Mouse (Mus musculus) liver, embryonic 14.5 days (tissue): ENCODE measurements around the gene Col4a6. TPM values are rescaled to one million over a fixed set of nuclear protein-coding genes. Genes with fewer than 3 reads are reported as not detected.

ENCODE experiments used
- ATAC-seq: fragments of 200-750 bp; cut with Nextera tagmentation; 2 replicates; pipeline ENCODE4 v1.8.0; 2017; ENCODE audit warnings: moderate number of reproducible peaks, mild to moderate bottlenecking, moderate library complexity; ENCODE audit not compliant: insufficient read depth
- DNase-seq, 3 experiments: peaks; one replicate each; pipeline ENCODE4 v3.0.0-alpha.2; 2012 to 2013; ENCODE audit warnings: low read depth in 3 of 3, low spot score in 3 of 3
- H3K27ac ChIP-seq: fragments of 300-500 bp; sonication (generic); 2 replicates; pipeline ENCODE4 v1.5.1; 2014; ENCODE audit warnings: moderate library complexity, mild to moderate bottlenecking, control low read depth, inconsistent platforms
- H3K27me3 ChIP-seq: fragments of 300-500 bp; sonication (generic); 2 replicates; pipeline ENCODE4 v1.6.1; 2014; ENCODE audit warnings: mild to moderate bottlenecking, low read length, moderate library complexity; ENCODE audit not compliant: control insufficient read depth, insufficient read depth
- H3K36me3 ChIP-seq: fragments of 300-500 bp; sonication (generic); replicated peaks from 2 replicates; pipeline ENCODE4 v1.6.1; 2014; ENCODE audit warnings: low read depth; ENCODE audit not compliant: control insufficient read depth, insufficient read depth
- H3K4me1 ChIP-seq, 2 experiments: fragments of 200-500 bp in 1 of 2; fragments of 300-500 bp in 1 of 2; sonication (generic) in 1 of 2; replicated peaks; 2 replicates each; pipeline ENCODE4 v1.6.1; 2012 to 2014; ENCODE audit warnings: antibody characterized with exemption in 1 of 2, inconsistent platforms in 1 of 2, low read length in 1 of 2; ENCODE audit not compliant: control insufficient read depth in 2 of 2, insufficient read depth in 2 of 2
- H3K4me2 ChIP-seq: fragments of 300-500 bp; sonication (generic); 2 replicates; pipeline ENCODE4 v1.6.1; 2014; ENCODE audit warnings: low read depth, mild to moderate bottlenecking, control low read depth, moderate library complexity
- H3K4me3 ChIP-seq, 2 experiments: fragments of 200-500 bp in 1 of 2; fragments of 300-500 bp in 1 of 2; sonication (generic) in 1 of 2; 2 replicates each; pipeline ENCODE4 v1.5.1; 2012 to 2014; ENCODE audit warnings: low read depth in 2 of 2, low read length in 2 of 2, mild to moderate bottlenecking in 2 of 2, control low read depth in 1 of 2, inconsistent platforms in 1 of 2, moderate library complexity in 1 of 2; ENCODE audit not compliant: insufficient read depth in 1 of 2
- H3K9ac ChIP-seq: fragments of 300-500 bp; sonication (generic); replicated peaks from 2 replicates; pipeline ENCODE4 v1.6.1; 2014; ENCODE audit warnings: mild to moderate bottlenecking, control low read depth, moderate library complexity
- H3K9me3 ChIP-seq: fragments of 300-500 bp; sonication (generic); 2 replicates; pipeline ENCODE4 v1.6.1; 2016; ENCODE audit warnings: low read length, mixed read lengths; ENCODE audit not compliant: control insufficient read depth
- CTCF ChIP-seq: IDR thresholded peaks from 2 replicates; pipeline ENCODE4 v1.5.1; 2016; ENCODE audit warnings: antibody characterized with exemption, low read depth, control low read depth
- EP300 ChIP-seq: IDR thresholded peaks from 2 replicates; pipeline ENCODE4 v1.6.1; 2016; ENCODE audit warnings: antibody characterized with exemption, low read depth
- WGBS: fragments of 180-500 bp; shearing (Covaris S2); extraction: QIAGEN DNeasy Blood & Tissue Kit; methylation state at CpG from one replicate; pipeline ENCODE4 v1.1.7; 2014; ENCODE audit not compliant: insufficient replicate concordance; 5-methylcytosine and 5-hydroxymethylcytosine counted together
- polyA plus RNA-seq, 2 experiments: library from polyadenylated mRNA; depleted of rRNA in 1 of 2; stranded (reverse) in 1 of 2; unstranded in 1 of 2; fragments of >200 nt; fragmentation: Nextera tagmentation in 1 of 2; extraction: Ambion mirVana in 1 of 2; gene quantifications; 2 replicates each; pipeline versions ENCODE4 v1.2.1 to v1.2.3; 2012 to 2014

The Col4a6 gene
- polyA plus RNA-seq, 2 experiments = 0.03 to 0.16 TPM

- Histone ChIP-seq H3K9ac (no peak overlapping the region), H3K36me3 (no peaks in the 10 kb centered on the region), H3K4me1 (no peaks in the 10 kb centered on the region), H3K27ac (no peak overlapping the region), H3K9me3 (no peaks in the 10 kb centered on the region), H3K4me2 (no peak overlapping the region), H3K27me3 (no peaks in the 10 kb centered on the region), H3K4me3 (no peak overlapping the region)
- TF ChIP-seq CTCF = no peak
- no peak for TF ChIP-seq EP300
- DNase-seq (no peak), ATAC-seq (no peak)
- 28% methylated on average over 1 of the region's 1 CpGs for whole genome bisulfite sequencing
Observed at GRCm38 (mm10) chrX:141447936-141448335, 25.9 kb downstream of the Col4a6 start.

DNA sequence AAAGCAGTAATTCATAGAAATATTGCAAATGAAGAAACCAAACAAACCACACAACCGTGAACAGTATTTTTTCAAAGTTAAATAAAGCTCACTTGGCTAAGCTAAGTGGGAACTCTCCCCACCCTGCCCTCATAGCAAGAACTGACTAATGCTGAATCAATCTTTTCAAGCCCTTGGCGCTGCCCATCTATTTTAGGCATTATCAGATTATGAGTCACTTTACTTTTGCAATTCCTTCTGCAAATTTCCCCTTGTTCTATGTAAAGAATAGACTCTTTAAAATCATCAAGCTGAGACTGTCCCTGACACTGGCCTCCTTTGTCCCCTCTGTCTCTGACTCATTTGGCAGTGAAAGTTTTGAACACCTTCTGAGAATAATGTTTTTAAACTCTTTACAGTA lies 34.5 kb downstream of the Col4a6 start:
- no peak overlapping the region for H3K4me3 ChIP-seq
- no peak for TF ChIP-seq EP300
- TF ChIP-seq CTCF = no peak

GRCm38 (mm10) chrX:141436780-141437179 lies 37.1 kb downstream of the Col4a6 start:
- Histone ChIP-seq H3K4me1 (no peaks in the 10 kb centered on the region), H3K9ac (no peak overlapping the region), H3K4me2 (no peak overlapping the region), H3K27ac (no peak overlapping the region), H3K4me3 (no peak overlapping the region), H3K36me3 (no peaks in the 10 kb centered on the region), H3K9me3 (no peaks in the 10 kb centered on the region), H3K27me3 (no peaks in the 10 kb centered on the region)
- WGBS = 65% methylated on average over 6 of the region's 6 CpGs
- no peak for DNase-seq
- no peak for ATAC-seq
- TF ChIP-seq CTCF = no peak
- TF ChIP-seq EP300 = no peak

More for the DNA sequence above, 34.5 kb downstream of the Col4a6 start:
- Histone ChIP-seq H3K27ac (no peak overlapping the region), H3K9ac (no peak overlapping the region), H3K27me3 (no peaks in the 10 kb centered on the region), H3K9me3 (no peaks in the 10 kb centered on the region), H3K4me1 (no peaks in the 10 kb centered on the region), H3K36me3 (no peaks in the 10 kb centered on the region), H3K4me2 (no peak overlapping the region)
- ATAC-seq (no peak), DNase-seq (no peak)
- WGBS = 32% methylated on average over 2 of the region's 2 CpGs

GRCm38 (mm10) chrX:141415318-141415717 lies 58.6 kb downstream of the Col4a6 start:
- no peak overlapping the region for H3K4me2 ChIP-seq
- TF ChIP-seq CTCF = no peak

GRCm38 (mm10) chrX:141396243-141396642 lies 77.6 kb downstream of the Col4a6 start:
- ATAC-seq (no peak), DNase-seq (no peak)

More at GRCm38 (mm10) chrX:141415318-141415717, 58.6 kb downstream of the Col4a6 start:
- Histone ChIP-seq H3K4me3 (no peak overlapping the region), H3K27me3 (no peaks in the 10 kb centered on the region), H3K9me3 (no peaks in the 10 kb centered on the region), H3K4me1 (no peaks in the 10 kb centered on the region), H3K36me3 (no peaks in the 10 kb centered on the region), H3K27ac (no peak overlapping the region), H3K9ac (no peak overlapping the region)
- 57% methylated on average over 2 of the region's 2 CpGs for WGBS
- no peak for DNase-seq
- no peak for ATAC-seq

More at GRCm38 (mm10) chrX:141396243-141396642, 77.6 kb downstream of the Col4a6 start:
- Histone ChIP-seq H3K9ac (no peak overlapping the region), H3K27ac (no peak overlapping the region), H3K9me3 (no peaks in the 10 kb centered on the region), H3K4me1 (no peaks in the 10 kb centered on the region), H3K4me2 (no peak overlapping the region), H3K36me3 (no peaks in the 10 kb centered on the region), H3K4me3 (no peak overlapping the region), H3K27me3 (no peaks in the 10 kb centered on the region)
- 42% methylated on average over 3 of the region's 3 CpGs for WGBS
- TF ChIP-seq EP300 (no peak), CTCF (no peak)
